Mouse (Mus musculus) heart, embryonic 11.5 days (tissue): ENCODE results near the gene Olfr53. TPM values are rescaled to one million over a fixed set of nuclear protein-coding genes. Genes with fewer than 3 reads are reported as not detected.

ENCODE experiments used
- ATAC-seq: fragments of 200-750 bp; cut with Nextera tagmentation; replicated peaks from 2 replicates; pipeline ENCODE4 v1.8.0; 2017; ENCODE audit warnings: moderate library complexity; ENCODE audit not compliant: insufficient number of reproducible peaks, low FRiP score, low TSS enrichment
- H3K27ac ChIP-seq: fragments of 300-500 bp; sonication (generic); 2 replicates; pipeline ENCODE4 v1.5.1; 2014; ENCODE audit warnings: mild to moderate bottlenecking, low read depth, low read length
- H3K27me3 ChIP-seq: fragments of 300-500 bp; sonication (generic); 2 replicates; pipeline ENCODE4 v1.6.1; 2014; ENCODE audit warnings: mild to moderate bottlenecking, low read length, mixed read lengths; ENCODE audit not compliant: control insufficient read depth, insufficient read depth
- H3K36me3 ChIP-seq: fragments of 300-500 bp; sonication (generic); 2 replicates; pipeline ENCODE4 v1.6.1; 2014; ENCODE audit warnings: mild to moderate bottlenecking, low read length, moderate library complexity, mixed read lengths; ENCODE audit not compliant: control insufficient read depth, insufficient read depth
- H3K4me1 ChIP-seq: fragments of 300-500 bp; sonication (generic); 2 replicates; pipeline ENCODE4 v1.6.1; 2014; ENCODE audit warnings: low read length; ENCODE audit not compliant: control insufficient read depth, insufficient read depth
- H3K4me2 ChIP-seq: fragments of 300-500 bp; sonication (generic); 2 replicates; pipeline ENCODE4 v1.6.1; 2014; ENCODE audit warnings: mild to moderate bottlenecking, moderate library complexity
- H3K4me3 ChIP-seq: fragments of 300-500 bp; sonication (generic); 2 replicates; pipeline ENCODE4 v1.5.1; 2014; ENCODE audit warnings: low read depth, low read length
- H3K9ac ChIP-seq: fragments of 300-500 bp; sonication (generic); 2 replicates; pipeline ENCODE4 v1.6.1; 2014; ENCODE audit warnings: mild to moderate bottlenecking, low read depth, low read length, moderate library complexity
- H3K9me3 ChIP-seq: fragments of 300-500 bp; sonication (generic); replicated peaks from 2 replicates; pipeline ENCODE4 v1.6.1; 2016; ENCODE audit warnings: low read length; ENCODE audit not compliant: control insufficient read depth
- polyA plus RNA-seq: library from polyadenylated mRNA; unstranded; fragments of >200 nt; fragmentation: Nextera tagmentation; extraction: Ambion mirVana; gene quantifications from 2 replicates; pipeline ENCODE4 v1.2.1, GENCODE M21; 2014

The Olfr53 gene
- polyA plus RNA-seq, 1 experiment from 2014 or later, result not detected

GRCm38 (mm10) chr7:140696967-140697366, 50.7 kb downstream of the Olfr53 start, which contains the start of gene Olfr541:
Gene Olfr541 (plus strand): TSS chr7:140697267.
- no peak within 1 kb of the TSS for H3K4me2 ChIP-seq
- H3K27me3 ChIP-seq, result no peaks in the 10 kb centered on the region
- H3K4me3 ChIP-seq, result no peak within 1 kb of the TSS
- no peaks in the 10 kb centered on the region for H3K9me3 ChIP-seq
- no peaks in the 10 kb centered on the region for H3K4me1 ChIP-seq
- H3K27ac ChIP-seq, result no peak within 1 kb of the TSS
- H3K9ac ChIP-seq, result no peak within 1 kb of the TSS
- ATAC-seq, result no peak
- no peaks in the 10 kb centered on the region for H3K36me3 ChIP-seq

Other genes with a start within 250 kb of the Olfr53 start
- gene Olfr531, start 243.5 kb upstream of the Olfr53 start, polyA plus RNA-seq, result not detected in 2 replicates
- gene Olfr532, start 224.8 kb upstream of the Olfr53 start, polyA plus RNA-seq, result not detected in 2 replicates
- not detected in 2 replicates for gene Olfr533, start 183.1 kb upstream of the Olfr53 start, polyA plus RNA-seq
- not detected in 2 replicates for gene Olfr535, start 162.2 kb upstream of the Olfr53 start, polyA plus RNA-seq
- not detected in 2 replicates for gene Olfr536, start 139.1 kb upstream of the Olfr53 start, polyA plus RNA-seq
- gene Olfr538, start 78.6 kb upstream of the Olfr53 start, polyA plus RNA-seq, result not detected in 2 replicates
- gene Olfr46, start 45.2 kb upstream of the Olfr53 start, polyA plus RNA-seq, result not detected in 2 replicates
- not detected in 2 replicates for gene Olfr61, start 17.5 kb upstream of the Olfr53 start, polyA plus RNA-seq
- not detected in 2 replicates for gene Olfr539, start 13.5 kb downstream of the Olfr53 start, polyA plus RNA-seq
- gene Olfr45, start 35.5 kb downstream of the Olfr53 start, polyA plus RNA-seq, result not detected in 2 replicates
- not detected in 2 replicates for gene Olfr541, start 50.8 kb downstream of the Olfr53 start, polyA plus RNA-seq
- not detected in 2 replicates for gene Cyp2e1, start 117.3 kb downstream of the Olfr53 start, polyA plus RNA-seq
- 0.25 and 0.70 TPM in 2 replicates for gene Syce1, start 141.4 kb downstream of the Olfr53 start, polyA plus RNA-seq
- gene Zfp941, start 175.7 kb downstream of the Olfr53 start, polyA plus RNA-seq, result 0.93 and 1.0 TPM in 2 replicates
- not detected in 2 replicates for gene Urah, start 188.6 kb downstream of the Olfr53 start, polyA plus RNA-seq
- not detected in 2 replicates for gene Scgb1c1, start 199.1 kb downstream of the Olfr53 start, polyA plus RNA-seq
- not detected in 2 replicates for gene Odf3, start 201.4 kb downstream of the Olfr53 start, polyA plus RNA-seq
- not detected in 2 replicates for gene Gm45785, start 209.9 kb downstream of the Olfr53 start, polyA plus RNA-seq
- 38.9 and 47.8 TPM in 2 replicates for gene Ric8a, start 210.5 kb downstream of the Olfr53 start, polyA plus RNA-seq
- gene Bet1l, start 211.1 kb downstream of the Olfr53 start, polyA plus RNA-seq, result 29.4 and 30.8 TPM in 2 replicates
- 102 and 139 TPM in 2 replicates for gene Psmd13, start 235.5 kb downstream of the Olfr53 start, polyA plus RNA-seq
- 31.9 and 34.8 TPM in 2 replicates for gene Sirt3, start 235.9 kb downstream of the Olfr53 start, polyA plus RNA-seq